Mouse (Mus musculus): ENCODE data around the gene Ms4a12. TPM values are rescaled to one million over a fixed set of nuclear protein-coding genes. Genes with fewer than 3 reads are reported as not detected.
"Not testable (repeated sequence)": the region's sequence is repeated elsewhere in the genome, so short reads cannot be mapped to it uniquely, and the experiment has no call there.

The Ms4a12 gene
- polyA plus RNA-seq, 2 experiments = not detected

GRCm38 (mm10) chr19:11264602-11265185, 32.4 kb upstream of the Ms4a12 start:
- Histone ChIP-seq H3K36me3 (replicated peaks; ENCODE audit: control insufficient read depth, insufficient read depth, low read depth) (no peaks in the 10 kb centered on the region), H3K9ac (replicated peaks) (no peak overlapping the region), H3K4me2 (ENCODE audit: low read depth) (no peak overlapping the region), H3K27me3 (ENCODE audit: control insufficient read depth, insufficient read depth, low read length) (no peaks in the 10 kb centered on the region), H3K4me1 (replicated peaks; ENCODE audit: control insufficient read depth in 2 of 2, insufficient read depth in 2 of 2, low read length in 1 of 2) (no peaks in the 10 kb centered on the region), H3K4me3 (ENCODE audit: insufficient read depth in 1 of 2, low read depth in 2 of 2, low read length in 2 of 2) (no peak overlapping the region), H3K9me3 (ENCODE audit: control insufficient read depth, low read length) (no peaks in the 10 kb centered on the region), H3K27ac (no peak overlapping the region)
- DNase-seq (ENCODE audit: low read depth in 3 of 3, low spot score in 3 of 3) = no peak
- WGBS (ENCODE audit: insufficient replicate concordance) = 61% methylated on average over 9 of the region's 9 CpGs
- ATAC-seq (ENCODE audit: insufficient read depth) = no peak
- TF ChIP-seq CTCF (IDR thresholded peaks at IDR 0.05; ENCODE audit: low read depth) = no peak
- no peak for TF ChIP-seq EP300 (IDR thresholded peaks at IDR 0.05; ENCODE audit: low read depth)

DNA sequence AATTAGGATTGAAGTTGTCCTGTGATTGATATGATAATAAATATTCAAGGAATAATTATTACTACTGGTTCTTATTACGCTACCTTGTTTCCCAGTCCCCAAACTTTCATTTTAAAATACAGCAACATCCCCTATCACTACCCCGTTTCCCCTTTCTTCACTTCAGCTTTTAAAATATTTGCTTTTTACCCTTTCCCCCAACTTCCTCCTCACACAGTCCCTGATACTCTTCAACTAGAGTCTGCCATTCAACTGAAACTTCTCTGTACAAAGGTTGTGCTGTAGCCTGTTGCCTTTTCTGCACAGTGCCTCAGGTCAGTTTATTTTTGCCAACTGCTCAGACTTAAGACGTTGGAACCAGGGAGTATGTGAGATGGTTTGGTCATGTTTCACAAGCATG, 31.3 kb upstream of the Ms4a12 start:
- Histone ChIP-seq H3K9ac (replicated peaks) (no peak overlapping the region), H3K4me2 (ENCODE audit: low read depth) (no peak overlapping the region), H3K27ac (no peak overlapping the region), H3K9me3 (ENCODE audit: control insufficient read depth, low read length) (no peaks in the 10 kb centered on the region), H3K4me1 (replicated peaks; ENCODE audit: control insufficient read depth in 2 of 2, insufficient read depth in 2 of 2, low read length in 1 of 2) (no peaks in the 10 kb centered on the region), H3K27me3 (ENCODE audit: control insufficient read depth, insufficient read depth, low read length) (no peaks in the 10 kb centered on the region), H3K36me3 (replicated peaks; ENCODE audit: control insufficient read depth, insufficient read depth, low read depth) (no peaks in the 10 kb centered on the region), H3K4me3 (ENCODE audit: insufficient read depth in 1 of 2, low read depth in 2 of 2, low read length in 2 of 2) (no peak overlapping the region)
- no peak for ATAC-seq (ENCODE audit: insufficient read depth)
- DNase-seq (ENCODE audit: low read depth in 3 of 3, low spot score in 3 of 3) = no peak
- TF ChIP-seq CTCF (IDR thresholded peaks at IDR 0.05; ENCODE audit: low read depth) (no peak), EP300 (IDR thresholded peaks at IDR 0.05; ENCODE audit: low read depth) (no peak)
- 25% methylated on average over 3 of the region's 3 CpGs for WGBS (ENCODE audit: insufficient replicate concordance)

DNA sequence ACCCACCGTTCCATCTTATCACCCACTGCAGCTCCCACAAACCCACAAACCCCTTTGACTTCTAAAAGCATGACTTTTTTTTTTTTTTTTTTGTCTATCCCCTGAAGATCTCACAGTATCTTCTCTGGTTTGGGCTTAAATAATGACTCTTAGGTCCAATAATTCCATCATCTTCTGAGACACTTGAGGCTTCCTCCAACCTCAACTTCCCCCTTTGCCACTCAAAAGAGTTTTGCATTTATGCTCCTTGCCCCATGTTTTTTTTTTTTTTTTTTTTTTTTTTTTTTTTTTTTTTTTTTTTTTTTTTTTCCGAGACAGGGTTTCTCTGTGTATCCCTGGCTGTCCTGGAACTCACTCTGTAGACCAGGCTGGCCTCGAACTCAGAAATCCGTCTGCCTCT, 30.7 kb upstream of the Ms4a12 start:
- not testable (repeated sequence) for H3K9ac ChIP-seq (replicated peaks); H3K36me3 ChIP-seq (replicated peaks; ENCODE audit: control insufficient read depth, insufficient read depth, low read depth); H3K27me3 ChIP-seq (ENCODE audit: control insufficient read depth, insufficient read depth, low read length); H3K4me1 ChIP-seq (replicated peaks; ENCODE audit: control insufficient read depth in 2 of 2, insufficient read depth in 2 of 2, low read length in 1 of 2); ATAC-seq (ENCODE audit: insufficient read depth); H3K9me3 ChIP-seq (ENCODE audit: control insufficient read depth, low read length); H3K4me2 ChIP-seq (ENCODE audit: low read depth); DNase-seq (ENCODE audit: low read depth in 3 of 3, low spot score in 3 of 3); H3K4me3 ChIP-seq (ENCODE audit: insufficient read depth in 1 of 2, low read depth in 2 of 2, low read length in 2 of 2); H3K27ac ChIP-seq
- WGBS (ENCODE audit: insufficient replicate concordance) = 31% methylated on average over 4 of the region's 4 CpGs

DNA sequence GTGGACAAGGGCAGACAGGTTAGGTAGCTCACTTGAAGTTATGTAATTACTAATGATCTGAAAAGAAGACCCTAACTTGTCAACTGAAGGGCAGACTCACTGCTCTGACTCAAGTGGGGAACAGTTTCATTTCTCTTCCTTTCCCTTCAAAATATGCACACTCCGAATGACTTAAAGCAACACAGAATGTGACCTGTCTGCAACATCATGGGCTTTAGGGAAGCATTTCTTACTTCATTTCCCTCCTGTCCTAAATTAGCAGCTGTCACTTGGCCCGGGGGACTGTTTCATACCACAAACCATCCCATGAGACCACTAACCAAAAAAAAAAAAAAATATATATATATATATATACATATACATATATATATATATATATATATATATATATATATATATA, 29.3 kb upstream of the Ms4a12 start:
- Histone ChIP-seq H3K4me3 (ENCODE audit: insufficient read depth in 1 of 2, low read depth in 2 of 2, low read length in 2 of 2) (no peak overlapping the region), H3K4me2 (ENCODE audit: low read depth) (no peak overlapping the region), H3K9me3 (ENCODE audit: control insufficient read depth, low read length) (no peaks in the 10 kb centered on the region), H3K27me3 (ENCODE audit: control insufficient read depth, insufficient read depth, low read length) (no peaks in the 10 kb centered on the region), H3K27ac (no peak overlapping the region), H3K9ac (replicated peaks) (no peak overlapping the region), H3K4me1 (replicated peaks; ENCODE audit: control insufficient read depth in 2 of 2, insufficient read depth in 2 of 2, low read length in 1 of 2) (no peaks in the 10 kb centered on the region), H3K36me3 (replicated peaks; ENCODE audit: control insufficient read depth, insufficient read depth, low read depth) (no peaks in the 10 kb centered on the region)
- ATAC-seq (ENCODE audit: insufficient read depth) = no peak
- 28% methylated on average over 2 of the region's 2 CpGs for WGBS (ENCODE audit: insufficient replicate concordance)
- no peak for TF ChIP-seq EP300 (IDR thresholded peaks at IDR 0.05; ENCODE audit: low read depth)
- no peak for DNase-seq (ENCODE audit: low read depth in 3 of 3, low spot score in 3 of 3)

DNA sequence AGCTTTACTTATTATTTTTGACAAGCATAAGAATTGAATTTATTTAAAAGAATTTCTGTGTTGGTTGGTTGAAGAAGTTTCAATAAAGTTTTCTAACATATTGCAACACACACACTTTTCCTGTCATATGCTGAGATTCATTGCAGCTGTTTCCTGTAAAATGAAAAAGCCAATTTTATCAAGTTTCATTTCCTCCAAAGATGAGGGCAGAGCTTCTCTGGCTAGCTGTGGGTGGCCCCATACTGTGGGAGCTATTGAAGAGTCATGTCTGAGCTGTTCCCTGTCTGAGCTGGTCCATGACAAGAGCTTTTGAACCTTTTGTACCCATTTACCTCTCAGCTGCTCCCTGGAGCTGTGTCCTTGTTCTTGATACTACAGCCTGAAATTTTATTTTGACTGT, 12.0 kb upstream of the Ms4a12 start:
- DNase-seq (ENCODE audit: low read depth in 3 of 3, low spot score in 3 of 3) (no peak), ATAC-seq (ENCODE audit: insufficient read depth) (no peak)
- Histone ChIP-seq H3K4me3 (ENCODE audit: insufficient read depth in 1 of 2, low read depth in 2 of 2, low read length in 2 of 2) (no peak overlapping the region), H3K27ac (no peak overlapping the region), H3K27me3 (ENCODE audit: control insufficient read depth, insufficient read depth, low read length) (no peaks in the 10 kb centered on the region), H3K9me3 (ENCODE audit: control insufficient read depth, low read length) (no peaks in the 10 kb centered on the region), H3K36me3 (replicated peaks; ENCODE audit: control insufficient read depth, insufficient read depth, low read depth) (no peaks in the 10 kb centered on the region), H3K4me1 (replicated peaks; ENCODE audit: control insufficient read depth in 2 of 2, insufficient read depth in 2 of 2, low read length in 1 of 2) (no peaks in the 10 kb centered on the region), H3K4me2 (ENCODE audit: low read depth) (no peak overlapping the region), H3K9ac (replicated peaks) (no peak overlapping the region)
- no peak for TF ChIP-seq CTCF (IDR thresholded peaks at IDR 0.05; ENCODE audit: low read depth)
- TF ChIP-seq EP300 (IDR thresholded peaks at IDR 0.05; ENCODE audit: low read depth) = no peak

Measured in liver, embryonic 14.5 days (tissue).